Mouse (Mus musculus) CH12.LX (cell line): Measurements from ENCODE around the gene Gm20388. TPM values are rescaled to one million over a fixed set of nuclear protein-coding genes. Genes with fewer than 3 reads are reported as not detected.
"Not testable (repeated sequence)": the region's sequence is repeated elsewhere in the genome, so short reads cannot be mapped to it uniquely, and the experiment has no call there.

Experiments used
- DNase-seq: peaks from one replicate; pipeline ENCODE4 v3.0.0-alpha.2; 2013; ENCODE audit errors: extremely low read depth
- H3K27ac ChIP-seq: 2 replicates; pipeline ENCODE4 v1.5.1; 2012; ENCODE audit warnings: low read depth, mild to moderate bottlenecking, control low read depth, moderate library complexity; ENCODE audit not compliant: insufficient read depth
- H3K27me3 ChIP-seq: replicated peaks from 2 replicates; pipeline ENCODE3; 2012; ENCODE audit warnings: inconsistent platforms
- H3K36me3 ChIP-seq, 2 experiments: replicated peaks in 1 of 2; 2 replicates each; pipeline versions ENCODE3 to v1.6.1; 2012; ENCODE audit warnings: inconsistent platforms in 1 of 2, low read length in 1 of 2, mild to moderate bottlenecking in 1 of 2, mixed read lengths in 1 of 2, moderate library complexity in 1 of 2; ENCODE audit not compliant: control insufficient read depth in 1 of 2, insufficient read depth in 1 of 2
- H3K4me1 ChIP-seq, 2 experiments: 2 replicates each; pipeline ENCODE4 v1.6.1; 2012; ENCODE audit warnings: inconsistent platforms in 1 of 2, moderate library complexity in 1 of 2; ENCODE audit not compliant: insufficient read depth in 2 of 2, control insufficient read depth in 1 of 2
- H3K4me2 ChIP-seq: 2 replicates; pipeline ENCODE4 v1.6.1; 2012; ENCODE audit warnings: low read depth, mild to moderate bottlenecking, control low read depth; ENCODE audit not compliant: poor library complexity, insufficient read depth, severe bottlenecking
- H3K4me3 ChIP-seq, 3 experiments: fragments of 150-350 bp in 1 of 3; sonication (generic) in 1 of 3; replicated peaks in 1 of 3; 2 replicates each; pipeline versions ENCODE3 to v1.5.1; 2011 to 2012; ENCODE audit warnings: low read depth in 2 of 3, low read length in 2 of 3, mild to moderate bottlenecking in 2 of 3, moderate library complexity in 2 of 3, control low read depth in 1 of 3, improper control_type of control experiment in 1 of 3, inconsistent platforms in 1 of 3, mixed read lengths in 1 of 3; ENCODE audit not compliant: poor library complexity in 1 of 3
- H3K79me2 ChIP-seq: replicated peaks from 2 replicates; pipeline ENCODE4 v1.6.1; 2012; ENCODE audit warnings: mild to moderate bottlenecking, moderate library complexity; ENCODE audit not compliant: control insufficient read depth, poor library complexity, insufficient read depth, severe bottlenecking; ENCODE audit errors: extremely low read depth
- H3K9ac ChIP-seq: 2 replicates; pipeline ENCODE4 v1.6.1; 2012; ENCODE audit warnings: low read depth, mild to moderate bottlenecking, control low read depth, moderate library complexity; ENCODE audit not compliant: insufficient read depth
- H3K9me3 ChIP-seq: replicated peaks from 2 replicates; pipeline ENCODE3; 2012; ENCODE audit warnings: low read length, inconsistent platforms, mixed read lengths
- CTCF ChIP-seq, 2 experiments: IDR thresholded peaks in 1 of 2; conservative IDR thresholded peaks in 1 of 2; 2 replicates each; pipeline ENCODE4 v1.5.1; 2011 to 2012; ENCODE audit warnings: low read depth in 2 of 2, low read length in 2 of 2, improper control_type of control experiment in 1 of 2, inconsistent platforms in 1 of 2, mild to moderate bottlenecking in 1 of 2, moderate library complexity in 1 of 2
- JUND ChIP-seq: conservative IDR thresholded peaks from 2 replicates; pipeline ENCODE4 v1.6.1; 2011; ENCODE audit warnings: low read depth, low read length, improper control_type of control experiment
- MAFK ChIP-seq: IDR thresholded peaks from 2 replicates; pipeline ENCODE4 v1.6.1; 2011; ENCODE audit warnings: low read length, improper control_type of control experiment; ENCODE audit not compliant: insufficient replicate concordance
- MAZ ChIP-seq: IDR thresholded peaks from 2 replicates; pipeline ENCODE4 v1.6.1; 2012; ENCODE audit warnings: low read depth, mild to moderate bottlenecking, inconsistent platforms, low read length, improper control_type of control experiment, moderate library complexity
- PAX5 ChIP-seq: IDR thresholded peaks from 2 replicates; pipeline ENCODE4 v1.6.1; 2012; ENCODE audit warnings: low read length, inconsistent platforms, mixed read lengths
- POLR2A ChIP-seq: IDR thresholded peaks from 2 replicates; pipeline ENCODE4 v1.6.1; 2011; ENCODE audit warnings: low read depth, mild to moderate bottlenecking, improper control_type of control experiment, low read length
- RAD21 ChIP-seq: IDR thresholded peaks from 2 replicates; pipeline ENCODE4 v1.6.1; 2011; ENCODE audit warnings: low read depth, mild to moderate bottlenecking, low read length, improper control_type of control experiment, moderate library complexity
- RCOR1 ChIP-seq: conservative IDR thresholded peaks from 2 replicates; pipeline ENCODE4 v1.6.1; 2012; ENCODE audit warnings: low read depth, mild to moderate bottlenecking, inconsistent platforms, low read length, improper control_type of control experiment
- TBP ChIP-seq: conservative IDR thresholded peaks from 2 replicates; pipeline ENCODE4 v1.6.1; 2011; ENCODE audit warnings: low read depth, low read length, improper control_type of control experiment
- TCF12 ChIP-seq: IDR thresholded peaks from 2 replicates; pipeline ENCODE4 v1.6.1; 2014; ENCODE audit warnings: low read depth, mild to moderate bottlenecking, inconsistent platforms, low read length, improper control_type of control experiment
- ZC3H11A ChIP-seq: IDR thresholded peaks from 2 replicates; pipeline ENCODE4 v1.6.1; 2012; ENCODE audit warnings: low read depth, mild to moderate bottlenecking, inconsistent platforms, low read length, improper control_type of control experiment
- dilution Hi-C: fragments of 300-500 bp; cut with MboI; formaldehyde crosslinking; loops from 2 replicates; pipeline ENCODE4 v1.14.3; 2020; ENCODE audit warnings: low sequenced_read_pairs; ENCODE audit not compliant: extremely low pct_unique_long_range_greater_than_20kb, extremely low pct_ligation_motif_present
- in situ Hi-C: fragments of 300-500 bp; cut with MboI; formaldehyde crosslinking; loops from 3 replicates; pipeline ENCODE4 v1.14.3; 2019; ENCODE audit warnings: low sequenced_read_pairs, low pct_ligation_motif_present, low pct_unique_long_range_greater_than_20kb, mixed read lengths
- polyA plus RNA-seq: library from polyadenylated mRNA; unstranded; fragments of >175 nt; gene quantifications from 2 replicates; pipeline ENCODE4 v1.2.1, GENCODE M21; 2012; ENCODE audit warnings: low read depth; ENCODE audit not compliant: insufficient read length
- total RNA-seq, 2 experiments: library from RNA; depleted of rRNA; stranded (reverse); fragments of 300-350 nt in 1 of 2; fragments of >200 nt in 1 of 2; gene quantifications; 2 replicates each; pipeline ENCODE4 v1.2.3; 2012 to 2014

The Gm20388 gene
- total and polyA plus RNA-seq, 3 experiments, result 14.8 to 26.3 (median 22.2) TPM

DNA sequence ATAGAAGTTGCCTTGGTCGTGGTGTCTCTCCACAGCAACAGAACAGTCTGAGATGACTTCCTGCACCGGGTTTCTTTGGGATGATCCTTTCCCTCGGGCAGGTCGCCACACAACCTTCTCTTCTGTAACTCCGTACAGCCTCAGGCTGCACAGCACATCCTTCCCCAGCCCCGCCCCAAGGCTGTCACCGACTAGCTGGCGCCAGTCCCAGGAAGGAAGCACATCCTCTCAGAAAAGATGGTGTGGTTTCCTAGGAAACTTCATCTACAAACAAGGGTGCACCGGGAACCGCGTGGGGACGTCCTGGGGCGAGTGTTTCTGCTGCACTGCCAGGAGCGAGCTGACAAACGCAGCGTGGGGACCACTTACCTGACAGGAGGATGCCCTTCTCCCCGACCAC is 4047.5 kb downstream of the Gm20388 start:
- Histone ChIP-seq H3K4me2 (no peak overlapping the region), H3K27me3 (no peaks in the 10 kb centered on the region), H3K9me3 (no peaks in the 10 kb centered on the region), H3K4me1 (peaks cover 4 to 17% of the 10 kb centered on the region in 2 experiments; a peak in 3 of 4 replicates), H3K36me3 (peaks cover 19 to 77% of the 10 kb centered on the region in 2 experiments), H3K9ac (no peak overlapping the region), H3K4me3 (no peak overlapping the region), H3K79me2 (no peaks in the 10 kb centered on the region), H3K27ac (no peak overlapping the region)
- TF ChIP-seq PAX5 (no peak), TBP (no peak), MAZ (no peak), TCF12 (no peak), MAFK (no peak)
- in situ Hi-C loops, result no loop called here
- DNase-seq, result no peak
- dilution Hi-C loops, result no loop called here

DNA sequence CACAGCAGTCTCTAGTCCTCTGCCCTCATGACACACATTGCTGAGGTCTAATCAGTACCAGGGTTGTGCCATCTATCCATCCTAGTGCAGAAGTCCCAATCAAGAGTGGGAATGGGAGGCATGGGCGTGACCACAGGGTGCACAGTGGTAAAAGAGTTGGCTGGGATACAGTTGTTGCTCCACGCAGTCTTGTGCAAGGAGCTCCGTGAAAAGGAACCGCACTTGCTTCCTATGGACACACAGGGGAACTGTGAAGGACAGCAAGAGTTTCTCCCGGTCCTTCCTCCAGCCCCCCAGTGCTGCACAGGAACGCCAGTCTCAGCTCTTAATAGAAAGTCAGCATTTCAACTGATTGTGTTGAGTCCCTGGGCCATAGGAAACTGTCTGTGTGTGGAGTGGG is 4048.8 kb downstream of the Gm20388 start:
- Histone ChIP-seq H3K4me3 (no peak overlapping the region), H3K27me3 (no peaks in the 10 kb centered on the region), H3K79me2 (no peaks in the 10 kb centered on the region), H3K27ac (no peak overlapping the region), H3K9me3 (no peaks in the 10 kb centered on the region), H3K4me1 (peaks cover 2 to 5% of the 10 kb centered on the region in 2 experiments; a peak in 3 of 4 replicates), H3K36me3 (peaks cover 14 to 77% of the 10 kb centered on the region in 2 experiments), H3K9ac (no peak overlapping the region), H3K4me2 (no peak overlapping the region)
- in situ Hi-C loops, result no loop called here
- no peak for DNase-seq
- TF ChIP-seq CTCF (conservative IDR thresholded peaks at IDR 0.05 in 1 of 2, IDR thresholded peaks at IDR 0.05 in 1 of 2; ENCODE audit: low read depth in 2 of 2, low read length in 2 of 2) (no peak), ZC3H11A (no peak), JUND (no peak)
- dilution Hi-C loops, result no loop called here

DNA sequence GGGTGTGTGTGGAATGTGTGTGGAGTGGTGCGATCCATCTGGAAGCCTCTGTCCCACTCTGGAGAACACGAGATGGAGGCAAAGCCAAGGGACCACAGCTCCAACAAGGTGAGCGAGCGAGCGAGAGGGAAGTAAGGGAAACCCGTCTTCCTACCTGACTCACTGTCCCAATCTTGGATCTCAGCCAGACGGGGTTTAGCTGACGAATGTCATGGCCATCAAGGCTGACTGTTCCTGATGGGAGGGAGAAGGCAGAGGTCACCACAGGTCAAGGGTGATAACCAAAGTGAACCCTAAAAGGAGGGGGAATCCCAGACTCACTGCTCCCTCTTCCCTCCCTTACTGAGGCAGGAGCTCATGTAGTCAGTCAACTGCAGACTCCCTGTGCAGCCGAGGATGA is 4049.4 kb downstream of the Gm20388 start:
- no peaks in the 10 kb centered on the region for H3K79me2 ChIP-seq
- H3K27me3 ChIP-seq, result no peaks in the 10 kb centered on the region
- H3K9me3 ChIP-seq, result no peaks in the 10 kb centered on the region
- dilution Hi-C loops, result no loop called here
- DNase-seq, result no peak
- H3K36me3 ChIP-seq, result peaks cover 12 to 79% of the 10 kb centered on the region in 2 experiments
- TF ChIP-seq MAFK, result no peak
- no peak for TF ChIP-seq RAD21
- no peak for TF ChIP-seq RCOR1
- no peak for TF ChIP-seq POLR2A
- in situ Hi-C loops, result no loop called here
- no peak overlapping the region for H3K4me2 ChIP-seq
- no peak overlapping the region for H3K9ac ChIP-seq
- H3K27ac ChIP-seq, result no peak overlapping the region
- H3K4me3 ChIP-seq, result no peak overlapping the region
- no peaks in the 10 kb centered on the region for H3K4me1 ChIP-seq

DNA sequence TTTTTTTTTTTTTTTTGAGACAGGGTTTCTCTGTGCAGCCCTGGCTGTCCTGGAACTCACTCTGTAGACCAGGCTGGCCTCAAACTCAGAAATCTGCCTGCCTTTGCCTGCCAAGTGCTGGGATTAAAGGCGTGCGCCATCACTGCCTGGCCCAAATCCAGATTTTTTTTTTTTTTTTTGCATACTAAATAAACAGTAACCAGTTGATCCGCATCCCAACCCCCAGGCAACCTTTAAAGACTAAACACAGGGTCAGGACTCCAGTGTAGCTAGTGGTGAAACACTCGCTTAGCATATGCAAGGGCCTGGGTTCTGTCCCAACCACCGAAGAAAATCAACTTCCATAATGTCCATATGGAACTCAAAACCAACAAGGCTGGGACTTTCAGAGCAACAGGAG is 4049.9 kb downstream of the Gm20388 start:
- H3K4me3 ChIP-seq, H3K9me3 ChIP-seq, dilution Hi-C loops, H3K79me2 ChIP-seq, H3K27me3 ChIP-seq, H3K4me1 ChIP-seq, H3K4me2 ChIP-seq, H3K9ac ChIP-seq, in situ Hi-C loops, DNase-seq, H3K27ac ChIP-seq: not testable (repeated sequence)
- peaks cover 12 to 78% of the 10 kb centered on the region in 2 experiments for H3K36me3 ChIP-seq
